Mouse (Mus musculus): ENCODE measurements at regions not wholly inside any gene's neighbourhood (a gene's known extent, or its start where the extent isn't known, plus 50 kb on each side); places are given as distances from the start of the nearest gene placed in this dataset.

- TF ChIP-seq CTCF (IDR thresholded peaks at IDR 0.05; ENCODE audit: low read depth, low read length) (no peak), TAL1 (conservative IDR thresholded peaks at IDR 0.05; ENCODE audit: low read depth, low read length) (no peak), GATA1 (IDR thresholded peaks at IDR 0.05; ENCODE audit: borderline replicate concordance, low read length) (no peak), GATA2 (IDR thresholded peaks at IDR 0.05; ENCODE audit: borderline replicate concordance, low read depth, low read length) (no peak), POLR2AphosphoS5 (IDR thresholded peaks at IDR 0.05; ENCODE audit: insufficient replicate concordance, low read depth, low read length) (no peak)
Measured at GRCm38 (mm10) chr12:79960446-79960845, 152.4 kb downstream of the Zfp36l1 start.
